Mouse (Mus musculus) liver, adult 2 months (tissue): ENCODE data around the gene Gm10959.

ENCODE experiments used
- CTCF ChIP-seq: fragments of 200-500 bp; IDR thresholded peaks from 2 replicates; pipeline ENCODE4 v1.5.1; 2011; ENCODE audit warnings: low read depth, low read length, control low read depth
- POLR2A ChIP-seq: fragments of 200-500 bp; IDR thresholded peaks from 2 replicates; pipeline ENCODE4 v1.6.1; 2011; ENCODE audit warnings: low read length, control low read depth; ENCODE audit not compliant: insufficient read depth; ENCODE audit errors: extremely low read depth

GRCm38 (mm10) chr3:122898254-122898653, 20.9 kb downstream of the Gm10959 start:
- TF ChIP-seq POLR2A (no peak), CTCF (no peak)
